Mouse (Mus musculus): ENCODE measurements around the gene Pradc1.

DNA sequence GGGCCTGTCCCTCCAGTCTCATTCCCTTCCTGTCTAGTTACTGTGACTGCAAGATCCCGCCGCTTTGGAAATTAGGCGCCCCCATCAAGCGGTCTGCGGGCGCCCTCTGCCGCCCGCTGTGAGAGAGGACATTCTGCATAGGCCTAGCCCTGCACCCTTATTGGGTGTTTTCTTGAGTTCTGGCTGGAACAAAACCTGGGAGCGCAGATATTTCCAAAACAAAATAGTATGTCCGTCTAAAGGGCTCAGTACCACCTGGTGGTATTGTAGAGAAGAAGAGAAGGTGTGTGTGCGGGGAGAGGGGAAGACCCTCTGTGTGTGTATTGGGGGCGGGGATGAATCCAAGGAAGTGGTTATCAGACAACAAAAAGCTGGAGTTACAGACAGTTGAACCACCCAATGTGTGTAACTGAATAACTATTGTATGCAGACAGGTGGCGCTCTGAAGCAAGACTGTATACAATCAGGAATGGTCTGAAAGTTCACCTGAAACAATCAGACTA is 40.9 kb downstream of the Pradc1 start:
- no peak for TF ChIP-seq POU5F1 (IDR thresholded peaks at IDR 0.05; ENCODE audit: borderline replicate concordance, low read length)
- peak; percentile 38 for TF ChIP-seq CTCF (conservative IDR thresholded peaks at IDR 0.05; ENCODE audit: low read length)
- no peak for TF ChIP-seq NANOG (IDR thresholded peaks at IDR 0.05; ENCODE audit: borderline replicate concordance, low read length)

Data from E14TG2a.4 (cell line).